Mouse (Mus musculus) MEL (cell line): ENCODE measurements around the gene Olfr1181.

Experiments
- CHD1 ChIP-seq: IDR thresholded peaks from 2 replicates; pipeline ENCODE4 v1.6.1; 2012; ENCODE audit warnings: low read depth, mild to moderate bottlenecking, inconsistent platforms, low read length, improper control_type of control experiment
- CTCF ChIP-seq, 3 experiments: IDR thresholded peaks in 2 of 3; conservative IDR thresholded peaks in 1 of 3; 2 replicates each; pipeline ENCODE4 v1.5.1; 2011 to 2012; ENCODE audit warnings: low read length in 3 of 3, low read depth in 2 of 3, mild to moderate bottlenecking in 2 of 3, improper control_type of control experiment in 1 of 3, inconsistent platforms in 1 of 3, mixed read lengths in 1 of 3, moderate library complexity in 1 of 3; ENCODE audit not compliant: control insufficient read depth in 1 of 3, insufficient read depth in 1 of 3, poor library complexity in 1 of 3, severe bottlenecking in 1 of 3
- GATA1 ChIP-seq: IDR thresholded peaks from 2 replicates; pipeline ENCODE4 v1.6.1; 2011; ENCODE audit warnings: low read depth, low read length, improper control_type of control experiment
- MAX ChIP-seq: IDR thresholded peaks from 2 replicates; pipeline ENCODE4 v1.6.1; 2011; ENCODE audit warnings: low read length, improper control_type of control experiment
- SMC3 ChIP-seq: IDR thresholded peaks from 2 replicates; pipeline ENCODE4 v1.6.1; 2011; ENCODE audit warnings: low read depth, low read length, improper control_type of control experiment

- TF ChIP-seq SMC3, result no peak
- TF ChIP-seq CTCF (IDR thresholded peaks at IDR 0.05 in 2 of 3, conservative IDR thresholded peaks at IDR 0.05 in 1 of 3; ENCODE audit: control insufficient read depth in 1 of 3, insufficient read depth in 1 of 3, low read depth in 2 of 3, low read length in 3 of 3, poor library complexity in 1 of 3, severe bottlenecking in 1 of 3), result no peak
- TF ChIP-seq GATA1, result no peak
- TF ChIP-seq MAX, result no peak
- TF ChIP-seq CHD1, result no peak
Observed at GRCm38 (mm10) chr2:88449031-88449430, 23.1 kb upstream of the Olfr1181 start, which contains the start of gene Gm13757.
